Mouse (Mus musculus) cerebellum, adult 2 months (tissue): ENCODE measurements around the gene Atp2b4. TPM values are rescaled to one million over a fixed set of nuclear protein-coding genes. Genes with fewer than 3 reads are reported as not detected.

Experiments
- DNase-seq, 2 experiments: peaks; one replicate each; pipeline ENCODE4 v3.0.0; 2021
- H3K27ac ChIP-seq: fragments of 200-500 bp; 2 replicates; pipeline ENCODE4 v1.5.1; 2012; ENCODE audit warnings: low read length, control low read depth, inconsistent platforms; ENCODE audit not compliant: insufficient read depth
- H3K27me3 ChIP-seq: fragments of 200-500 bp; 2 replicates; pipeline ENCODE4 v1.6.1; 2012; ENCODE audit warnings: inconsistent platforms, mild to moderate bottlenecking, low read length, moderate library complexity; ENCODE audit not compliant: control insufficient read depth, insufficient read depth
- H3K4me1 ChIP-seq: fragments of 200-500 bp; 2 replicates; pipeline ENCODE4 v1.6.1; 2011; ENCODE audit warnings: low read length; ENCODE audit not compliant: control insufficient read depth, insufficient read depth
- H3K4me3 ChIP-seq: fragments of 200-500 bp; replicated peaks from 2 replicates; pipeline ENCODE3; 2011; ENCODE audit warnings: mild to moderate bottlenecking, low read depth, low read length, control low read depth; ENCODE audit not compliant: insufficient read depth
- CTCF ChIP-seq: fragments of 200-500 bp; IDR thresholded peaks from 2 replicates; pipeline ENCODE4 v1.5.1; 2011; ENCODE audit warnings: low read depth, mild to moderate bottlenecking, control low read depth, low read length, moderate library complexity, borderline replicate concordance; ENCODE audit not compliant: insufficient read depth
- POLR2A ChIP-seq: fragments of 200-500 bp; IDR thresholded peaks from 2 replicates; pipeline ENCODE4 v1.6.1; 2011; ENCODE audit warnings: low read length, control low read depth, borderline replicate concordance; ENCODE audit not compliant: insufficient read depth
- WGBS: fragments of 180-500 bp; shearing (Covaris S2); methylation state at CpG from one replicate; pipeline ENCODE4 v1.1.7; 2018; 5-methylcytosine and 5-hydroxymethylcytosine counted together
- polyA plus RNA-seq: library from polyadenylated mRNA; depleted of rRNA; stranded (reverse); fragments of >200 nt; gene quantifications from 2 replicates; pipeline ENCODE4 v1.2.3, GENCODE M21; 2012

Atp2b4 gene
- polyA plus RNA-seq, 1 experiment, result 18.7 TPM

GRCm38 (mm10) chr1:133832781-133833180 is 31.9 kb upstream of the Atp2b4 start:
- no peak for DNase-seq
- H3K27me3 ChIP-seq, result no peaks in the 10 kb centered on the region
- WGBS, result 72% methylated on average over 5 of the region's 5 CpGs
- H3K4me1 ChIP-seq, result peaks cover 2% of the 10 kb centered on the region; the same call in 1 of the 2 replicates
- H3K27ac ChIP-seq, result no peak overlapping the region
- TF ChIP-seq CTCF (no peak), POLR2A (no peak)
- H3K4me3 ChIP-seq, result no peak overlapping the region

DNA sequence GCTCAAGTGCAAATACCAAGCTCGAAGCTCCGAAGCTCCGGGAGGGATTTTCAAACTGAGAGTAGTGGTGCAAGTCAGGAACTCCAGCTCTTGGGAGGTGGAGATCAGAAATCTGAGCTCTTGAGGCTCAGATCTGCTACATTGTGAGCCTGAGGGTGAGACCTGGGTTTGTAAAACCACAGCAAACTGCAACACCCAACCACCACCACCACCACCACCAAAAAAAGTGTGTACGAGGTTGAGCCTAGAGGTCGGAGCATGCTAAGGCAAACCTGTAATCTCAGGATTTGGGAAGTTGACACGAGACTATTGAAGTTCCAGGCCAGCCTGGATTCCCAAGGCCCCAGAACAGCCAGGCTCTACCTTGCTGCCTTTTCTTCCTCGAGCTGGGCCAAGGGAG is 25.4 kb upstream of the Atp2b4 start:
- WGBS, result 86% methylated on average over 7 of the region's 7 CpGs
- no peak for DNase-seq
- Histone ChIP-seq H3K27me3 (no peaks in the 10 kb centered on the region), H3K4me3 (no peak overlapping the region), H3K4me1 (no peaks in the 10 kb centered on the region; the same call in 1 of the 2 replicates), H3K27ac (no peak overlapping the region)
- no peak for TF ChIP-seq POLR2A
- TF ChIP-seq CTCF, result no peak

DNA sequence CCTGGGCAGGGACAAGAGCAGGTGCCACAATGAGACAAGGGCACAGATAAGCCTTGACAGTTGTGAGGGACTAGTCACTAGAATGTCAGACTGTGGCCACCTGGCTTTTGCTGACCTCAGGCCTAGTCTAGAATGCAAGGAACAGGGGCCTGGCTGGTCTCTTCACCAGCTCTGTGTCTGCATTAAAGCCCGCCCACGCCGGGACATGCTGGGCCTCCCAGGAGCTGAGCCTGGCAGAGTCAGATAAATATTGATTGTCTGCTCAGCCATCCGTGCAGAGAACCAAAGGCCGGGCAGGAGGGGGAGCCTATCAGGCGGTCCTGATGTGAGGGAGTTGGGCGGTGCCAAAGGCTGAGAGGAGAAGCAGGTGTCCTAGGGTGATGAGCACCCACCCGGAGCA is 24.7 kb upstream of the Atp2b4 start:
- TF ChIP-seq POLR2A (no peak), CTCF (no peak)
- peak in 1 of 2 experiments; percentile 13 for DNase-seq
- WGBS, result 42% methylated on average over 8 of the region's 8 CpGs
- Histone ChIP-seq H3K4me1 (no peaks in the 10 kb centered on the region; the same call in 1 of the 2 replicates), H3K4me3 (no peak overlapping the region), H3K27me3 (no peaks in the 10 kb centered on the region), H3K27ac (no peak overlapping the region)

- Histone ChIP-seq H3K27me3 (no peaks in the 10 kb centered on the region), H3K4me1 (no peaks in the 10 kb centered on the region; the same call in 1 of the 2 replicates), H3K4me3 (no peak overlapping the region), H3K27ac (no peak overlapping the region)
- 83% methylated on average over 2 of the region's 2 CpGs for WGBS
- TF ChIP-seq POLR2A, result no peak
- TF ChIP-seq CTCF, result no peak
- no peak for DNase-seq
These were observed 24.3 kb upstream of the Atp2b4 start for GRCm38 (mm10) chr1:133825140-133825539.

GRCm38 (mm10) chr1:133821144-133821543 is 20.3 kb upstream of the Atp2b4 start:
- TF ChIP-seq POLR2A (no peak), CTCF (no peak)
- H3K27me3 ChIP-seq, result no peaks in the 10 kb centered on the region
- WGBS, result 68% methylated on average over 5 of the region's 5 CpGs
- H3K27ac ChIP-seq, result no peak overlapping the region
- H3K4me1 ChIP-seq, result no peaks in the 10 kb centered on the region; the same call in 1 of the 2 replicates
- no peak overlapping the region for H3K4me3 ChIP-seq
- no peak for DNase-seq

DNA sequence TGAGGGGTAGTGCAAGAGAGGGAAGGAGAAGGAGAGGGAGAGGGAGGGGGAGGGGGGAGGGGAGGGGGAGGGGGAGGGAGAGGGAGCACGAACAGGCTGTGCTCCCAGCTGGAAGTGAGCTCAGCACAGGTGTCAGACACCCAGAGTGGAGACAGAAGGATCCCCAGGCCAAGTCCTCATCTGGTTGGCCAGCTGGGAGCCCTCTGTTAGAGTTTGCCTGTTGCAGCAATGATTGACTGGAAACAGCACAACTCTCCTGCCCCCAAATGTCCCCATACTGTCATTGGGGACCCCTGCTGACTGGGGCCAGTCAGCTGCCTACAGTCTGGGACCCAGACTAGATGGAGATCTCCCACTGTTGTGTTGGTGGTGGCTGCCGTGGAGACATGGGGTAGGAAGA is 19.3 kb upstream of the Atp2b4 start:
- no peaks in the 10 kb centered on the region; the same call in 1 of the 2 replicates for H3K4me1 ChIP-seq
- no peak overlapping the region for H3K4me3 ChIP-seq
- H3K27me3 ChIP-seq, result no peaks in the 10 kb centered on the region
- TF ChIP-seq POLR2A, result no peak
- TF ChIP-seq CTCF, result no peak
- DNase-seq, result no peak
- no peak overlapping the region for H3K27ac ChIP-seq
- 42% methylated on average over 2 of the region's 2 CpGs for WGBS

DNA sequence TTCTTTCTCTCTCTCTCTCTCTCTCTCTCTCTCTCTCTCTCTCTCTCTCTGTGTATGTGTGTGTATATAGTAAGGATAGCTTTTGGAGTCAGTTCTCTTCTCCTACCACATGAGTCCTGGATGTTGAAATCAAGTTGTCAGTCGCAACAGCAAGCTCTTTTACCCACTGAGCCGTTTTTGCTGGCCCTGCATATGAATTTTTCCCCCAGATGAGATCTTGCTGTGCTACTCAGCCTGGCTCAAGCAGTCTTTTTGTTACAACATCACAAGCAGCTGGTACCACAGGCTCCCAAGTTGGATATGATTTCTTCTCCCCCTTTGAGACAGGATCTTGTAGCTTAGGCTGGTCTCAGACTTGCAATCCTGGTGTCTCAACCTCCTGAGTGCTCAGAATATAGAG is 17.7 kb upstream of the Atp2b4 start:
- Histone ChIP-seq H3K27ac (no peak overlapping the region), H3K4me1 (no peaks in the 10 kb centered on the region), H3K4me3 (no peak overlapping the region), H3K27me3 (no peaks in the 10 kb centered on the region)
- TF ChIP-seq POLR2A (no peak), CTCF (no peak)
- WGBS, result 78% methylated on average over 2 of the region's 2 CpGs
- DNase-seq, result no peak

GRCm38 (mm10) chr1:133815747-133816491 is 15.1 kb upstream of the Atp2b4 start:
- WGBS, result 67% methylated on average over 12 of the region's 12 CpGs
- Histone ChIP-seq H3K27me3 (no peaks in the 10 kb centered on the region), H3K4me1 (no peaks in the 10 kb centered on the region), H3K27ac (no peak overlapping the region), H3K4me3 (no peak overlapping the region)
- TF ChIP-seq POLR2A (no peak), CTCF (no peak)
- no peak for DNase-seq
